Mouse (Mus musculus): ENCODE data around the gene B3galt4.
"Not testable (repeated sequence)": the region's sequence is repeated elsewhere in the genome, so short reads cannot be mapped to it uniquely, and the experiment has no call there.

The B3galt4 gene

DNA sequence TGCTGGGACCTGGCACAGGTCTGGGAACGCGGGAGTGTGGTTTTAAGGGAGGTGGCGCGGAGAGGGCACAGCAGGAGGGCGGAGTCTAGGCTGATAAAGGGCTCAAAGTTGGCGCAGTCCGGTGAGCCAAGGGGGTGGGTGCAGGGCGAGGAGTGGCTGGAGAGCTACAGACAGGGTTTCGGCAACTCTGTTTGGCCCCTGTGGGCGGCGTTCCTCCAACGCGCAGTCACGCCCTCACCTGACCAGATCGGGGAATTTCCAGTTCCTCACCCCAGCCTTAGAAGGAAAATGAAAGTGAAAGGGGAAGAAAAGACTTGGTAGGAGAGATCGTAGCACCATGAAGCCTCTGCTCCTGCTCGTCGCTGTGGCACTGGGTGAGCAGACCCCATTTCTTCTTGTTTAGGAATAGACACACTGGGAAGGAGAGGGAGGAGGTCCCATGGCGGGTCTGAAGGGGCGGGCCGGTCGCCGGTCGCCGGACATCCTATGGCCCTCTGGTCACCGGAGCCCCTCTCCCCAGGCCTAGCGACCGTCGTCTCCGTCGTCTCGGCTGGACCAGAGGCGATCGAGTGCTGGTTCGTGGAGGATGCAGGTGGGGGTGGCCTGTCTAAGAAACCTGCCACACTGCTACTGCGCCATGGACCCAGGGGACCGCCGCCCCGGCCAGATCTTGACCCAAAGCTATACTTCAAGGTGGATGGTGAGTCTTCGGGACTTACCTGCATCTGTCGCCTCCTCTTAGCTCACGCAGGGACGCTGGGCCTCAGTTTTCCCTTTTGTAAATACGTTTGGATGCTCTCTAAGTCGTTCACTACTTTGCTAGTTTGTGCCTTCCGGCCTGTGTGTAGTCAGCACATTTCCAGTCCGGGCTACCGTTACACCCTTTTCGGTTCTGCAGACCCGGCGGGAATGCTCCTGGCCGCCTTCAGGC is 31.7 kb downstream of the B3galt4 start:
- peak; percentile 79 for DNase-seq

DNA sequence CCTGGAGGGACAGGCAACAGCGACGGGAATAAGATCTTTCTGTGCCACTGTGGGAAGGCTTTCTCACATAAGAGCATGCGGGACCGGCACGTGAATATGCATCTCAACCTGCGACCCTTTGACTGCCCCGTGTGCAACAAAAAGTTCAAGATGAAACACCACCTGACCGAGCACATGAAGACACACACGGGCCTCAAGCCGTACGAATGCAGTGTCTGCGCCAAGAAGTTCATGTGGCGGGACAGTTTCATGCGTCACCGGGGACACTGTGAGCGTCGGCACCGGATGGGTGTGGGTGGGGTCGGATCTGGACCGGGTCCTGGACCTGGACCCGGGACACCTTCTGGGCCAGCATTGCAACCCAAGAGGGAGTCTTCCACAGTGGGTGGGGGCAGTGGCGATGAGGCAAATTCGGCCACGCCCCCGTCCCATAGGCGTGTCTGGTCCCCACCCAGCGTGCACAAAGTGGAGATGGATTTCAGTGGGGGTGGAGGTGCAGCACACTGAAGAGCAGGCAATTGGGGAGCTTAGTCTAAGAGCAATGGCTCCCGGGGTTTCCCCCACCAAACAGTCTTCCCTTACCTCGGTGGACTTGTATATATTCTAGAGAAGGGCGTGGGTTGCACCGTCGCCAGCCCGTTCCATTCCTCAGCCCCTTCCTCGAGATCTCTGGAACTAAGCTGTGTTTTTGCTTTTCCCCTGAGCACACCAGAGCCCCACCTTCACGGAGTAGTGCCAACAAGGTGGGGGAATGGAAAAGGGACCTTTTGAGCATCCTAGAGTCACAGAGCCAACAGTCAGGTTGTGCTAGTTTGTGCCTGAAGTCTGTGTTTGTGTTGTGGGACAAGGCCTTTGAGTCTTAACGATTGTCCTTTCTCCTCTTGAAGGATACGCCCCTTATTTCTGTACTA is 32.7 kb downstream of the B3galt4 start:
- peak; percentile 51 for DNase-seq

DNA sequence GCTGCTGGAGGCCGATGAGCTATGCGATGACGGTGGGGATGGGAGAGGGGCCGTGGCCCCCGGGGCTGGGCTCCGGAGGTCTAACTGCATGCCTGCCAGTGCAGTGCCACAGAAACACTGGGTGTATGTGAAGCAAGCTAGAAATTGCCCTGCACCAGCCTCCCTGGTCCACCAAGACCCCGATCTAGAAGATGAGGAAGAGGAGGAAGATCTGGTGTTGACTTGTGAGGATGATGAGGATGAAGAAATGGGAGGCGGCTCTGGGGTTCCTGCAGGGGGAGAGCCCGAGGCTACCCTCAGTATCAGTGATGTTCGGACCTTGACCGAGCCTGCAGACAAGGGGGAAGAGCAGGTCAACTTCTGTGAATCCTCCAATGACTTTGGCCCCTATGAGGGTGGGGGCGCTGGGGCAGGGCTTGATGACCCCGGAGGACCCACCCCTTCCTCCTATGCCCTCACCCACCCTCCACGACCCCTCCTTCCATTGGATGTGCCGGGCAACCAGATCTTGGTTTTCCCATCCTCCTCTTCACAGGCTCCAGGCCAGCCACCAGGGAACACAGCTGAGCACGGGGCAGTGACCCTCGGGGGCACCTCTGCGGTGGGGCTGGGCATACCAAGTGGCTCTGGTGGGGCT is 33.5 kb downstream of the B3galt4 start:
- peak; percentile 23 for DNase-seq

DNA sequence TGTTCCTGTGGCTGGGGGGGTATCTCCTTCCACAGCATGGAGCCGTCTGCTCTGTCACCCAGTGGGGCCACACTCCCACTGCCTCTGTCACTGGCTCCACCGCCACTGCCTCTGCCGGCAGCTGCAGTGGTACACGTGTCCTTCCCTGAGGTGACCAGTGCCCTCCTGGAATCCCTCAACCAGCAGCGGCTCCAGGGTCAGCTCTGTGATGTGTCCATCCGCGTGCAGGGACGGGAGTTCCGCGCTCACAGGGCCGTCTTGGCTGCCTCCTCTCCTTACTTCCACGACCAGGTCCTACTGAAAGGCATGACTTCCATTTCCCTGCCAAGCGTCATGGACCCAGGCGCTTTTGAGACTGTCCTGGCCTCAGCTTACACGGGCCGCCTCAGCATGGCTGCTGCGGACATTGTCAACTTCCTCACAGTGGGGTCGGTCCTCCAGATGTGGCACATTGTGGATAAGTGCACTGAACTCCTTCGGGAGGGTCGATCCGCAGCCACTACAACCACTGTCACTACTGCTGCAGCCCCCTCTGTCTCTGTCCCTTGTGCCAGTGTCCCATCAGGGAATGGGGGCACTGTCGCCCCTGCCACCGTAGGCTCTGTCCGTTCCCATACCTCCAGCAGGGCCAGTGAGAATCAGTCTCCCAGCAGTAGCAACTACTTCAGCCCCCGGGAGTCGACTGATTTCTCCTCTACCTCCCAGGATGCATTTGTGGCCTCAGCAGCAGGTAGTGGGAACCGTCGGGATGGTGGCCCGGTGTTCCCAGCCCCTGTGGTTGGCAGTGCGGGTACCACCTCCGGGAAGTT is 34.2 kb downstream of the B3galt4 start:
- peak; percentile 33 for DNase-seq

DNA sequence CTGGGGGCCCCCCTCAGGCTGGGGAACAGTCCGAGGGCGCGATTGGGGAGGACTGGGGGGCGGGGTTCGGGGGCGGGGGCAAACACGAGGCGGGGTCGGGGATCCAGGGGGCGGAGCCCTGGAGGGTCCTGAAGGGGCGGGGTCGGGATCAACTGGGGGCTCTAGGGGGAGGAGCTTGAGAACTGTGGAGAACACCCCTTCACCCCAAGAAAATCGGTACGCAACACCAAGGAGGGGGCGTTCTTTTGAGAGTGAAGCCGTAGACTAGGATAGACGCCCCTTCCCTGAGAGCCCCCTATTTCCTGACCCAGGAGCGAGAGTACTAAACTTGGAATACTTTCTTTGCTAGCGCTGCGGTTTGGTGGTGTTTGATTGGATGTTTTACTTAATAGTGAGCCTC is 35.0 kb downstream of the B3galt4 start:
- DNase-seq, result peak; percentile 91

DNA sequence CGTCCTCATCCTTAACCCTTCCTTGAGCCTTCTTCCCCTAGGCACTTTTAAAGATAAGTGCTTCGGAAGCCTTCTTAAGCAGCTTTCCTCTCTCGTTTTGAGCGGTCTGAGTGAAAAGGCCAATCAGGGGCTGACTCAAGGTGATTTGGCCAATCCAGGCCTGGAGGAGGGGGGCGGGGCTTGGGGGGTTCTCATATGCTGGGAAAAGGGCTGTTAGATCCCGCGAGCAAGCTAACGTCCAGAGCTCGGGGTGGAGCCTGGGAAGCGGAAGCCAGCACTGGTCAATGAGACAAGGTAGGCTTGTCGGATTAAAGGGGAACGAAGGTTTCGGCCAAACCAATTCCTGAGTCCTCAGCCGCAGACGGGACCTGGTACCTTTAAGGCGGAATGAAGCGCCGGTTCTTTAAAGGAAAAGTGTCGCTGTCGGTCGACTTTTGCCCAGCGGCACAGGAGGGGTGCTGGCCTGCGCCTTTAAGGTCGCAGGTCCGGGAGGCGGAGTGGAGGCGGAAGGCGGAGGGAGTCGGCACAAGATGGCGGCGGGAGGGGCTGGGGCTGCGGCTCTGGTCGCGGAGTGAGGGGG is 35.5 kb downstream of the B3galt4 start, which contains the start of the genes Tapbp and Zbtb22:
TSS of gene Tapbp (plus strand) at position 229 of the 580 bp plus-strand sequence.
TSS of gene Zbtb22 (plus strand) at position 234 of the 580 bp plus-strand sequence.
- DNase-seq, result peak; percentile 94

DNA sequence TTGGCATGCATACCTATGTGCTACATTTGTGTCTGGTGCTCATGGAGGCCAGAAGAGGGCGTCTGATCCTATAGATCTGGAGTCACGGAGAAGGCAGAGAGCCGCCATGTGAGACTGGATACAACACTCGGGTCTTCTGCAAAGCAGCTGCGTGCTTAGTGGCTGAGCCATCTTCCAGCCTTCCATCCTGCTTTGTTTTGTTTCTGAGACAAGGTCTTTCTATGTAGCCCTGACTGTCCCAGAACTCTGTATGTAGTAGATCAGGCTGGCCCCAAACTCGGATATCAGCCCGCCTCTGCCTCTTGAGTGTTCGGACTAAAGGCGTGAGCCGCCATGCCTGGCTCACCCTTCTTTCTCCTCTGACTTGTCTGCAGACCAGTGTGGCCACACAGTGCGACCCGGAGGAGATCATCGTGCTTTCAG is 36.3 kb downstream of the B3galt4 start:
- peak; percentile 33 for DNase-seq

DNA sequence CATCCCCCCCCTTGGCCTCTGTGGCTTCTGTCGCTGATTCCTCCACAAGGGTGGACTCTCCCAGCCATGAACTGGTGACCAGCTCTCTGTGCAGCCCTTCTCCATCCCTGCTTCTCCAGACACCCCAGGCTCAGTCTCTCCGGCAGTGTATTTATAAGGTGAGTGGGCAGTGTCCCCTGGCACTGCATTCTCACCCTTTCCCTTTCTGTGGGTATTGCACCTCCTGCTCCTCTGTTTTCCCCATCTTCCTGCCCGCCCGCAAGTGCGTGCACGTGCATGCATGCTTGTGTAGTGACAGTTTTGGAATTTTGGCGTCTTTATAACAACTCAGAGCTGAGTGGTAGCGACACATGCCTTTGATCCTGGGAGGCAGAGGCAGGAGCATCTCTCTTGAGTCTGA is 37.4 kb downstream of the B3galt4 start:
- DNase-seq, result peak; percentile 7

DNA sequence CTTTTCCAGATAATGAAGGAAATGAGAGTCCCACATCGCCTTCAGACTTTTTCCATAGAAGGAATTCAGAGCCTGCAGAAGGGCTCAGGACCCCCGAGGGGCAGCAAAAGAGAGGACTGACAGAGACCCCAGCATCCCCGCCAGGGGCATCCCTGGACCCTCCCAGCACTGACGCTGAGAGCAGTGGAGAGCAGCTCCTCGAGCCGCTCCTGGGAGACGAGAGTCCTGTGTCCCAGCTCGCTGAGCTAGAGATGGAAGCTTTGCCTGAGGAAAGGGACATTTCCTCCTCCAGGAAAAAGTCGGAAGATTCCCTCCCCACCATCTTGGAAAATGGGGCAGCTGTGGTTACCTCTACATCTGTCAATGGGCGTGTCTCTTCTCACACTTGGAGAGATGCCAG is 38.0 kb downstream of the B3galt4 start:
- DNase-seq, result no peak

DNA sequence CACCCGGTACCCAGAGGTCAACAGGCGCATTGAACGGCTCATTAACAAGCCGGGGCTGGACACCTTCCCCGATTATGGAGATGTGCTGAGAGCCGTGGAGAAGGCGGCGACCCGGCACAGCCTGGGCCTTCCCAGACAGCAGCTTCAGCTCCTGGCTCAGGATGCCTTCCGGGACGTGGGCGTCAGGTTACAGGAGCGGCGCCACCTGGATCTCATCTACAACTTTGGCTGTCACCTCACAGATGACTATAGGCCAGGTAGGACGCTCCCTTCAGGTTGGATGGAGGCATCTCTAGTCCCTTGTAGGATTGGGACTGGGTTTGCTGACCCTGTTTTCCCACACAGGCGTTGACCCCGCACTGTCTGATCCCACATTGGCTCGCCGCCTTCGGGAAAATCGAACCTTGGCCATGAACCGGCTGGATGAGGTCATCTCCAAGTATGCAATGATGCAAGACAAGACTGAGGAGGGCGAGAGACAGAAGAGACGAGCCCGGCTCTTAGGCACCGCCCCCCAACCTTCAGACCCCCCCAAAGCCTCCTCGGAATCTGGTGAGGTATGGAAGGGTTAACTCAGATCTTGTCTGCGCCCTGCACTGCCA is 39.4 kb downstream of the B3galt4 start:
- peak; percentile 18 for DNase-seq

DNA sequence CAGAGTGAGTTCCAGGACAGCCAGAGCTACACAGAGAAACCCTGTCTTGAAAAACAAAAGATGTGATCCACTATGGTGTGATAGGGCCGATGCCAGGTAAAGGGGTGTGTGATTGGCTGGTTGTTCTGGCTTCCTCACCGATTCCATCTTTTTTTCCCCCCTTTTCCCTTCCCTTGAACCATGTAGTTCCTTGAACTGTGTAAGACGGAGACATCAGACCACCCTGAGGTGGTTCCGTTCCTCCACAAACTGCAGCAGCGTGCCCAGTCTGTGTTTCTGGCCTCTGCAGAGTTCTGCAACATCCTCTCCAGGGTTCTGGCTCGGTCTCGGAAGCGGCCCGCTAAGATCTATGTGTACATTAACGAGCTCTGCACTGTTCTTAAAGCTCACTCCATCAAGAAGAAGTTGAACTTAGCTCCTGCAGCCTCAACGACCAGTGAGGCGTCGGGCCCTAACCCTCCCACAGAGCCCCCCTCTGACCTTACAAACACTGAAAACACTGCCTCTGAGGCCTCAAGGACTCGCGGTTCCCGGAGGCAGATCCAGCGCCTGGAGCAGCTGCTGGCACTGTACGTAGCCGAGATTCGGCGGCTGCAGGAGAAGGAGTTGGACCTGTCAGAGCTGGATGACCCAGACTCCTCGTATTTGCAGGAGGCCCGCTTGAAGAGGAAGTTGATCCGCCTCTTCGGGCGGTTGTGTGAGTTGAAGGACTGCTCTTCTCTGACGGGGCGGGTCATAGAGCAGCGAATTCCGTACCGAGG is 40.1 kb downstream of the B3galt4 start:
- DNase-seq, result no peak

DNA sequence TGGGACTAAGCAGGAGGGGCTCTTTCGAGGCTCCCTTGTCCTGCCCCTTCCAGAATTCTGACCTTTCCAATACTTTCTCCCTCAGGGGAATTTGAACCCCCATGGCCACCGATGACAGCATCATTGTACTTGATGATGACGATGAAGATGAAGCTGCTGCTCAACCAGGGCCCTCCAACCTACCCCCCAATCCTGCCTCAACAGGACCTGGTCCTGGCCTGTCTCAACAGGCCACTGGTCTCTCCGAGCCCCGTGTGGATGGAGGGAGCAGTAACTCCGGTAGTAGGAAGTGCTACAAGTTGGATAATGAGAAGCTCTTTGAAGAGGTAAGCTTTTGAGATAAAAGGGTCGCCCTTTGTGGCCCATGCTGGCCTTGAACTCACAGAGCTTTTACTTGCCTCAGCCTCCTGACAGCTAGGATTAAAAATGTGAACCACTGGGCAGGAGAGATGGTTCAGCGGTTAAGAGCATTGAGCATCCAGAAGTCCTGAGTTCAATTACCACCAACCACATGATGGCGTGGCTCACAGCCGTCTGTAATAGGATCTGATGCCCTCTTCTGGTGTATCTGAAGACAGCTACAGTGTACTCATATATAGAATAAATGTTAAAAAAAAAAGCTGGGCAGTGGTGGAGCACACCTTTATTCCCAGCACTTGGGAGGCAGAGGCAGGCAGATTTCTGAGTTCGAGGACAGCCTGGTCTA is 40.8 kb downstream of the B3galt4 start:
- DNase-seq, result peak; percentile 32

DNA sequence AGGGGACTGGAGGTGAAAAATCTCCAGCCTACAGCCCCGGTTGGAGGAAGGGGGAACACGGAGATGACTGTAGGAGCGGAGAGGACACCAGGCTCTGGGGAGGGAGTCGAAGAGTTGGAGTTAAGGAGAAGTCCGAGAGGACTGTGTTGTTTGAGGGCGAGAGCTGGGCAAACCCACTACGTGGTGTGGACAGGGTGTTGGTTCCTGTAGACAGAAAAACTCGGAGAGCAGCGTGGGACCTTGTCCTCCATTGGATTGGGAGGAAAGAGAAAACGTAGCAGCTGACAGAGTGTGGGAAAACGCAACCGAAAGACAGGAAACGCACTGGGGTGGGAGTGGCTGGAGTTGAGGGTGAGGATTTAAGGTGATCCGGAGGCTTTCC is 41.4 kb downstream of the B3galt4 start:
- peak; percentile 56 for DNase-seq

DNA sequence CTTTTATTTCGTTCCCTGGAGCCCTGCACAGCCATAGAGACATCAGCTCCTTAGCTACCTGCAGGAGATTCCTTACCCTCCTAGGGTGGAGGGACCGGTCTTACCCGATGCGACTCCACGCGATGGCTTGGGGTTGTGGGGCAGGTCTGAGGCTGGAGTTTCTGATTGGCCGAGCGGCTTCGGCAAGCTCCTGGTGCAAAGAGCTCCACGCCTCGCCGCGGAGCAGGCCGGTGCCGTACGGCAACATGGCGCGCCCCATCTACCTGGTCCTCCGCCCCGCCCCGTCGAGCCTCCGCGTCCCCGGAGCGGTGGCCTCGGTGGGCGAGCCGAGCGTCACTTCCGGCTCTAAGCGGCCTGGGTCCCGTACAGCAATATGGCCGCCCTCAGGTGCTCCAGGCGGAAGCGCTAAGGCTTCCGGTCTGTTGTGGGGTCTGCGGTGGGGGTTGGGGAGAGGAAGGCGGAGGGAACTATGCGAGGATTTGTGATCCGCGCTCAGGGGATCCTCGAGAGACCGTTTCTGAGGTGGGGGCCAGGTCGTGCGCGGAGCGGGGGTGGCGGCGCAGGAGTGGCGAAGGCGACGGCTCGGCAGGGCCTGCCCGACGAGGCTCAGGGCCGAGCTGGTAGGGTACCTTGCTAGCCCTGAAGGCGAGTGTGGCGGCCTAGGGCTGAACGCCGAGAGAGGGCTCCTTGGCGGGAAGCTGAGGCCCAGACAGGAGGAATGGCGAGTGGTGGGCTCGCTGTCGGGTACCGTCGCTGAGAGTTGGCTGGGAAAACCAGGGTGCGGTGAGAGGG is 42.0 kb downstream of the B3galt4 start, which contains the start of gene Daxx:
TSS of gene Daxx (plus strand) at position 338 of the 792 bp plus-strand sequence.
- peak; percentile 99 for DNase-seq

DNA sequence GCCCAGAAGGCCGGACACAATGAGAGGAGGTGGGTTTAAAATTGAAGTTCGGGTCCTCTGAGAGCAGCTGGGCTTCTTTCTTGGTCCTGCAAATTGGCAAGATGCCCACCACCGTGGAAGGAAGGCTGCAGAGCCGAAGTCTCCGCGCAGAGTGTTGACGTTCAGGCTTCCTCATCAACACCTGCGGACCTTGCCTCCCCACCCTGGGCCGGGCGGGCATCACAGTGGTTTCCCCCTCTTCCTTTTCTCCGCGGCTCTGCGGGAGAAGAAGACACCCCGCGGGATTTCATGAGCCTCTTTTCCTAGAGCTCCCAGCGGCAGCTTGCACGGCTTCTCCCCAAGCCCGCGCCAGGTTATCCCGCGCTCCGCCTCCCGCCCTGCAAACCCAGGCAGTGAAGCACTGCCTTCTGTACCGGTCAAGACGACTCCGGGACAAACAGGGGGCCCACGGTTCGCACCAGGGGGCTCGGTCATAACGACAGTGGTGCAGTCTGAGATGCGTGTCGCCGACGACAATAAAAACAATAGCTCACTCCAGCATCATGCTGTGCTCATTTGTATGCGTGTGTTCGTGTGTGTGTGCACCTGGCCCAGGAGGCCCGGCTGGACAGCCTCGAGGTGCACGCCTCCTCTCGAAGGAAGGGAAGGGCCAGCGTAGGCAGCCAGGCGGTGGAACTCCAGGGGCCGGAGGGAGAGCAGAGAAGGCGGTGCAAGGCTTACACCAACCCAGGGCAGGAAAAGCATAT is 42.8 kb downstream of the B3galt4 start:
- DNase-seq, result peak; percentile 65

DNA sequence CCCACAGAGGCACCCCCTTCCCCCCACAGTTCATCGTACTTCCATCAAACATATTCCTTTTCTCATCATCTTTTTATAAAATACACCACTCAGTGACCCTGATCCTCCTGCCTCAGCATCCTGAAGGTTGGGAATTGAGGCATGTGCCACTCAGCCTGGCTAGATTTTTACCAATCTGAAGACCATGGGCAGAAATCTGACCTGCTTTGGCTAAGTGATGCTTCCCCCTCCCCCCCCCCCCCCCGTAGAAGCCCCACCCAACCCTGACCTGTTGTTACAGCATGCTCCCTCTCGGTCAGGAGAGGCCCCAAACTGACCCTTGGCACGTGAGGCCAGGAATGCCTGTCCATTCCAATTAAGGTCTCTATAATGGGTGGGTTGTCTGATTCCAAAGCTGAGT is 46.5 kb downstream of the B3galt4 start, which contains the start of gene Platr17:
TSS of gene Platr17 (plus strand) at position 301 of the 400 bp plus-strand sequence.
- not testable (repeated sequence) for DNase-seq

DNA sequence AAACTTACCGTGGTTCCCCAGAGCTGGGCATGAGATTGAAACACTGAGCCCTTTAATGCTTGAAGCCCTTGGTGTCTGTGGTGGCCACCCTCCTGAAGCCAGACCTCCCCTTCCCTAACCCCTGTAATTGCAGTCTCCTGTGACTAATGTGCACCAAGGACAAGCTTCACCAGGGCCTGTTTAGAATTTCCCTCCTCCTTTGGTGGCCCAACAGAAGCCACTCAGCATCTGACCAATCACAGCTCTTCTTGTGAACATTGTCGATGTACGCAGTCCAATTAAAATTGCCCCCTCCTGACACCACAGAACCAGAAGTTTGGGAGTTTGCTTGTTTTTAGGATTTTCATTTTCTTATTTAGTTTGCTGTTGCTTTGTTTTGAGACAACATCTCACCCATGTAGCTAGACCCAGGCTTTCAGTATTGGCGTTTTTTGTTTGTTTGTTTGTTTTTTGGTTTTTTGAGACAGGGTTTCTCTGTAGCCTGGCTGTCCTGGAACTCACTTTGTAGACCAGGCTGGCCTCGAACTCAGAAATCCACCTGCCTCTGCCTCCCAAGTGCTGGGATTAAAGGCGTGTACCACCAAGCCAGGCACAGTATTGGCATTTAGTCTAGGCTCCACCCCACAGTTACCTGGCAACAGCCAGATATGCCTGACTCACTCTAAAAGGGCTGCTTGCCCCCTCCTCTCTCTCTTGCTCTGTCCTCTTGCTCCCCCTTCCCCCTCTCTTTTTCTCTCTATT is 47.2 kb downstream of the B3galt4 start:
- not testable (repeated sequence) for DNase-seq

All from thymus, postnatal 4 days (tissue).